Mouse (Mus musculus) heart, adult 2 months (tissue): Measurements from ENCODE around the gene Lrrc2. TPM values are rescaled to one million over a fixed set of nuclear protein-coding genes. Genes with fewer than 3 reads are reported as not detected.
A peak's percentile ranks its signal among the peaks of the same experiment; 100 is the strongest.

Experiments
- DNase-seq, 2 experiments: peaks; one replicate each; pipeline ENCODE4 v3.0.0; 2021
- H3K27ac ChIP-seq: fragments of 200-600 bp; 2 replicates; pipeline ENCODE4 v1.8.1; 2022
- H3K27me3 ChIP-seq: fragments of 200-500 bp; 2 replicates; pipeline ENCODE4 v1.6.1; 2012; ENCODE audit warnings: mild to moderate bottlenecking, low read length, inconsistent platforms, mixed read lengths; ENCODE audit not compliant: control insufficient read depth, insufficient read depth
- H3K36me3 ChIP-seq: fragments of 200-500 bp; 2 replicates; pipeline ENCODE4 v1.6.1; 2012; ENCODE audit warnings: low read length, inconsistent platforms; ENCODE audit not compliant: control insufficient read depth, insufficient read depth
- H3K4me1 ChIP-seq: fragments of 200-500 bp; 2 replicates; pipeline ENCODE4 v1.6.1; 2011; ENCODE audit warnings: low read length; ENCODE audit not compliant: control insufficient read depth, insufficient read depth
- H3K4me3 ChIP-seq: fragments of 200-600 bp; 2 replicates; pipeline ENCODE4 v1.8.1; 2022
- H3K79me2 ChIP-seq: fragments of 200-500 bp; replicated peaks from 2 replicates; pipeline ENCODE4 v1.6.1; 2012; ENCODE audit warnings: mild to moderate bottlenecking, inconsistent platforms, low read length, moderate library complexity, mixed read lengths; ENCODE audit not compliant: control insufficient read depth, insufficient read depth
- H3K9ac ChIP-seq: fragments of 200-500 bp; 2 replicates; pipeline ENCODE4 v1.6.1; 2012; ENCODE audit warnings: low read depth, mild to moderate bottlenecking, control low read depth, inconsistent platforms, low read length, mixed read lengths
- CTCF ChIP-seq: fragments of 200-600 bp; IDR thresholded peaks from 2 replicates; pipeline ENCODE4 v1.8.1; 2022; ENCODE audit warnings: antibody characterized with exemption, mild to moderate bottlenecking, moderate library complexity
- EP300 ChIP-seq: fragments of 200-500 bp; IDR thresholded peaks from 2 replicates; pipeline ENCODE4 v1.6.1; 2011; ENCODE audit warnings: low read depth, low read length, control low read depth; ENCODE audit not compliant: insufficient read depth
- POLR2A ChIP-seq: fragments of 200-500 bp; IDR thresholded peaks from 2 replicates; pipeline ENCODE4 v1.6.1; 2011; ENCODE audit warnings: mild to moderate bottlenecking, low read depth, low read length, control low read depth; ENCODE audit not compliant: insufficient read depth
- WGBS: fragments of 180-500 bp; shearing (Covaris S2); methylation state at CpG from one replicate; pipeline ENCODE4 v1.1.7; 2018; 5-methylcytosine and 5-hydroxymethylcytosine counted together
- intact Hi-C: fragments of 180-260 bp; cut with DNase I; formaldehyde crosslinking; loops from one replicate; pipeline ENCODE4 v1.15.1; 2025
- polyA plus RNA-seq: library from polyadenylated mRNA; depleted of rRNA; stranded (reverse); fragments of >200 nt; gene quantifications from 2 replicates; pipeline ENCODE4 v1.2.3, GENCODE M21; 2012
- total RNA-seq, 2 experiments: library from RNA; stranded (reverse); gene quantifications; 2 replicates each; pipeline ENCODE4 v1.2.3; 2021

The Lrrc2 gene
- total and polyA plus RNA-seq, 3 experiments = 57.3 to 289 (median 223) TPM

GRCm38 (mm10) chr9:110945343-110945742 lies 6.0 kb upstream of the Lrrc2 start:
- intact Hi-C loops = no loop called here
- H3K9ac ChIP-seq = no peak overlapping the region
- no peak for DNase-seq
- peaks cover 1% of the 10 kb centered on the region for H3K4me1 ChIP-seq
- no peak for TF ChIP-seq EP300
- no peak for TF ChIP-seq CTCF
- TF ChIP-seq POLR2A = no peak
- no peaks in the 10 kb centered on the region for H3K27me3 ChIP-seq
- H3K79me2 ChIP-seq = no peaks in the 10 kb centered on the region
- H3K27ac ChIP-seq = no peak overlapping the region
- H3K4me3 ChIP-seq = no peak overlapping the region
- no peaks in the 10 kb centered on the region for H3K36me3 ChIP-seq
- WGBS = 44% methylated on average over 18 of the region's 18 CpGs

- peaks cover 1% of the 10 kb centered on the region for H3K4me1 ChIP-seq
- no peaks in the 10 kb centered on the region for H3K79me2 ChIP-seq
- no peak for TF ChIP-seq EP300
- no peak for TF ChIP-seq POLR2A
- TF ChIP-seq CTCF = no peak
- H3K27ac ChIP-seq = no peak within 1 kb of the TSS
- intact Hi-C loops = no loop called here
- H3K9ac ChIP-seq = no peak within 1 kb of the TSS
- WGBS = 51% methylated on average over 11 of the region's 11 CpGs
- H3K27me3 ChIP-seq = no peaks in the 10 kb centered on the region
- no peak for DNase-seq
- no peak within 1 kb of the TSS for H3K4me3 ChIP-seq
- H3K36me3 ChIP-seq = no peaks in the 10 kb centered on the region
These were observed 5.4 kb upstream of the Lrrc2 start, which contains the start of gene Tdgf1 for GRCm38 (mm10) chr9:110945926-110946325. Gene Tdgf1 (minus strand): TSS chr9:110946158.

GRCm38 (mm10) chr9:110946548-110947044 lies 4.7 kb upstream of the Lrrc2 start:
- DNase-seq = no peak
- Histone ChIP-seq H3K27ac (no peak overlapping the region), H3K79me2 (no peaks in the 10 kb centered on the region), H3K36me3 (no peaks in the 10 kb centered on the region), H3K4me3 (no peak overlapping the region), H3K27me3 (no peaks in the 10 kb centered on the region), H3K4me1 (peaks cover 1% of the 10 kb centered on the region), H3K9ac (no peak overlapping the region)
- intact Hi-C loops = no loop called here
- 74% methylated on average over 20 of the region's 20 CpGs for WGBS
- TF ChIP-seq EP300 (no peak), CTCF (no peak), POLR2A (no peak)

- Histone ChIP-seq H3K4me3 (no peak overlapping the region), H3K4me1 (peaks cover 1% of the 10 kb centered on the region), H3K36me3 (no peaks in the 10 kb centered on the region), H3K27me3 (no peaks in the 10 kb centered on the region), H3K79me2 (no peaks in the 10 kb centered on the region), H3K27ac (no peak overlapping the region), H3K9ac (no peak overlapping the region)
- WGBS = 59% methylated on average over 6 of the region's 6 CpGs
- TF ChIP-seq POLR2A (no peak), EP300 (no peak), CTCF (no peak)
- intact Hi-C loops = no loop called here
- no peak for DNase-seq
These were observed 4.1 kb upstream of the Lrrc2 start for GRCm38 (mm10) chr9:110947261-110947661.

GRCm38 (mm10) chr9:110947900-110948299 lies 3.4 kb upstream of the Lrrc2 start:
- Histone ChIP-seq H3K79me2 (no peaks in the 10 kb centered on the region), H3K36me3 (no peaks in the 10 kb centered on the region), H3K4me3 (no peak overlapping the region), H3K4me1 (peaks cover 1% of the 10 kb centered on the region), H3K27me3 (no peaks in the 10 kb centered on the region), H3K9ac (no peak overlapping the region), H3K27ac (no peak overlapping the region)
- DNase-seq = no peak
- TF ChIP-seq CTCF (no peak), POLR2A (no peak)
- intact Hi-C loops = no loop called here
- WGBS = 85% methylated on average over 6 of the region's 6 CpGs

GRCm38 (mm10) chr9:110948813-110949310 lies 2.5 kb upstream of the Lrrc2 start:
- Histone ChIP-seq H3K4me1 (peaks cover 1% of the 10 kb centered on the region), H3K27ac (peak overlapping the region; percentile 40; the same call in 1 of the 2 replicates), H3K4me3 (no peak overlapping the region), H3K27me3 (no peaks in the 10 kb centered on the region), H3K9ac (no peak overlapping the region), H3K36me3 (no peaks in the 10 kb centered on the region), H3K79me2 (no peaks in the 10 kb centered on the region)
- DNase-seq = no peak
- intact Hi-C loops = no loop called here
- 51% methylated on average over 8 of the region's 8 CpGs for WGBS
- TF ChIP-seq POLR2A (no peak), EP300 (no peak), CTCF (no peak)
